14 mouse cellular contexts compared by ENCODE assay signal in genomic region chr13:94575607-94576398, GRCm38 (mm10).
DNase-seq lines count a peak whose midpoint lies in the region; ATAC-seq lines count a peak whose summit lies in the region.
"Had no signal": no experiment of that assay in that cellular context is flagged by ENCODE, and none has a peak within 500 bp of the region (broad histone marks: within the 10 kb centered on the region; RNA-seq: fewer than 3 reads in every experiment).

No protein-coding gene starts in this region.

- WGBS in forebrain, embryonic 11.5 days: 3% methylated on average over 17 of the region's 17 CpGs
- WGBS in hindbrain, embryonic 16.5 days: 6% methylated on average over 17 of the region's 17 CpGs
- 5% methylated on average over 17 of the region's 17 CpGs for WGBS in neural tube, embryonic 12.5 days
- WGBS in intestine, embryonic 15.5 days: 46% methylated on average over 17 of the region's 17 CpGs

- no peaks in the 10 kb centered on the region for H3K36me3 ChIP-seq in forebrain, embryonic 11.5 days (ENCODE audit: control insufficient read depth, insufficient read depth, low read length)
- H3K36me3 ChIP-seq in hindbrain, embryonic 16.5 days (ENCODE audit: control insufficient read depth, insufficient read depth, low read length): no peaks in the 10 kb centered on the region
- H3K36me3 ChIP-seq in neural tube, embryonic 12.5 days: no peaks in the 10 kb centered on the region
- H3K36me3 ChIP-seq in intestine, embryonic 15.5 days: no peaks in the 10 kb centered on the region
- H3K36me3 ChIP-seq: heart, embryonic 15.5 days had no signal

- H3K4me2 ChIP-seq in forebrain, embryonic 11.5 days (ENCODE audit: low read depth, low read length, severe bottlenecking): peak overlapping the region; percentile 28; the same call in 1 of the 2 replicates
- H3K4me2 ChIP-seq in hindbrain, embryonic 16.5 days (ENCODE audit: low read length): peak overlapping the region; percentile 27; the same call in 1 of the 2 replicates
- H3K4me2 ChIP-seq in neural tube, embryonic 12.5 days (replicated peaks): peak overlapping the region; percentile 42
- no peak overlapping the region for H3K4me2 ChIP-seq in intestine, embryonic 15.5 days (replicated peaks)
- H3K4me2 ChIP-seq: heart, embryonic 15.5 days; liver, embryonic 11.5 days had no signal

- peak; percentile 20 to 39 for DNase-seq in cerebellum, postnatal 10 days
- no peak for DNase-seq in cerebellum, postnatal 36 days
- peak; percentile 69 for DNase-seq in forebrain, embryonic 11.5 days (ENCODE audit: low spot score)
- DNase-seq in kidney, postnatal 10 days: no peak
- DNase-seq in thymus, adult 18-20 months: no peak
- DNase-seq: cerebellum, adult 18-20 months; gastrocnemius, postnatal 14 days; kidney, adult 18-20 months; lung, postnatal 14 days had no signal

- peaks cover 26% of the 10 kb centered on the region for H3K27me3 ChIP-seq in forebrain, embryonic 11.5 days (ENCODE audit: control insufficient read depth, insufficient read depth, low read length)
- H3K27me3 ChIP-seq in hindbrain, embryonic 16.5 days (replicated peaks; ENCODE audit: control insufficient read depth, insufficient read depth, low read length): peaks cover 45% of the 10 kb centered on the region
- peaks cover 94% of the 10 kb centered on the region for H3K27me3 ChIP-seq in neural tube, embryonic 12.5 days (replicated peaks)
- 0 out of 2 replicates have a peak, but pooled peaks cover 2% of the 10 kb centered on the region for H3K27me3 ChIP-seq in intestine, embryonic 15.5 days (replicated peaks)

- peak overlapping the region; percentile 53; the same call in 1 of the 2 replicates for H3K27ac ChIP-seq in forebrain, embryonic 11.5 days (ENCODE audit: low read depth, low read length)
- H3K27ac ChIP-seq in hindbrain, embryonic 16.5 days (ENCODE audit: low read depth, low read length): no peak overlapping the region
- H3K27ac ChIP-seq in neural tube, embryonic 12.5 days: no peak overlapping the region
- no peak overlapping the region for H3K27ac ChIP-seq in intestine, embryonic 15.5 days
- H3K27ac ChIP-seq: heart, embryonic 15.5 days had no signal

- H3K9me3 ChIP-seq in forebrain, embryonic 11.5 days (ENCODE audit: control insufficient read depth, low read length): no peaks in the 10 kb centered on the region
- H3K9me3 ChIP-seq in hindbrain, embryonic 16.5 days (ENCODE audit: control insufficient read depth, low read length): no peaks in the 10 kb centered on the region
- H3K9me3 ChIP-seq in neural tube, embryonic 12.5 days: no peaks in the 10 kb centered on the region
- H3K9me3 ChIP-seq in intestine, embryonic 15.5 days: no peaks in the 10 kb centered on the region
- H3K9me3 ChIP-seq: heart, embryonic 15.5 days had no signal

- peaks cover 18% of the 10 kb centered on the region for H3K4me1 ChIP-seq in forebrain, embryonic 11.5 days (replicated peaks; ENCODE audit: control insufficient read depth, insufficient read depth, low read length)
- peaks cover 18% of the 10 kb centered on the region for H3K4me1 ChIP-seq in hindbrain, embryonic 16.5 days (ENCODE audit: control insufficient read depth, insufficient read depth, low read depth, low read length)
- peaks cover 36% of the 10 kb centered on the region for H3K4me1 ChIP-seq in neural tube, embryonic 12.5 days
- H3K4me1 ChIP-seq in intestine, embryonic 15.5 days (replicated peaks): 0 out of 2 replicates have a peak, but pooled peaks cover 5% of the 10 kb centered on the region
- H3K4me1 ChIP-seq: heart, embryonic 15.5 days had no signal

- no peak overlapping the region for H3K9ac ChIP-seq in forebrain, embryonic 11.5 days (ENCODE audit: low read length)
- H3K9ac ChIP-seq in hindbrain, embryonic 16.5 days (ENCODE audit: low read depth, low read length): no peak overlapping the region
- H3K9ac ChIP-seq in neural tube, embryonic 12.5 days: no peak overlapping the region
- H3K9ac ChIP-seq in intestine, embryonic 15.5 days: no peak overlapping the region
- H3K9ac ChIP-seq: heart, embryonic 15.5 days had no signal

- peak; percentile 86 for ATAC-seq in forebrain, embryonic 11.5 days (replicated peaks; ENCODE audit: low FRiP score)
- peak; percentile 77 for ATAC-seq in hindbrain, embryonic 16.5 days
- ATAC-seq in neural tube, embryonic 12.5 days (ENCODE audit: low FRiP score, low read depth): peak; percentile 91
- ATAC-seq in intestine, embryonic 15.5 days: no peak

- H3K4me3 ChIP-seq in forebrain, embryonic 11.5 days (ENCODE audit: low read depth, low read length): no peak overlapping the region
- H3K4me3 ChIP-seq in hindbrain, embryonic 16.5 days (ENCODE audit: low read length): no peak overlapping the region
- H3K4me3 ChIP-seq in neural tube, embryonic 12.5 days: no peak overlapping the region
- no peak overlapping the region for H3K4me3 ChIP-seq in intestine, embryonic 15.5 days (replicated peaks)
- H3K4me3 ChIP-seq: heart, embryonic 15.5 days had no signal

Comparison
In these comparisons a context has a peak if more than half of its experiments do, and no peak if none do; other contexts are left out.
1. DNase-seq: peak in cerebellum, postnatal 10 days (2 of 2) and forebrain, embryonic 11.5 days (single experiment); none in cerebellum, postnatal 36 days (0 of 2), kidney, postnatal 10 days (single experiment) and thymus, adult 18-20 months (0 of 2).